Mouse (Mus musculus): ENCODE data around the gene Lysmd4.

DNA sequence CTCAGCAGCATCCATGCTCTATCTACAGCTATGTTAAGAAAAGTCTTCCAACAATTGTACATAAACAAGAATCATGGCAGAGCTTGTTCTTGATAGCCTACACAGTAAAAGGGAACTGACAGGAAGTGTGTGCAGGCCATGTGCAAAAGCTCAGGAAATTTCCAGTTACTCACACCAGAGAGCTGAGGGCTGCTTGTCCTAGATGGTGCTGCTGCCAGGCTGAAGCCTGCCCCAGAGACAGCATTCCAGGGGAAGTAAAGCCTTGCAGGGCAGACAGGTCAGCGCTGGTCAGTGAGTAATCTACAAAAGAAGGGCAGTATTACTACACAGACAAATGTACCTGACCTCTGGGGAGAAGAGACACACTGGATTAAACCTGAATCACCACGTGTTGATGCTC is 14.0 kb downstream of the Lysmd4 start:
- TF ChIP-seq CTCF (IDR thresholded peaks at IDR 0.05; ENCODE audit: low read depth): no peak
- no peak for TF ChIP-seq EP300 (optimal IDR thresholded peaks at IDR 0.05)

All from stomach, postnatal 0 days (tissue).